Mouse (Mus musculus) midbrain, postnatal 0 days (tissue): ENCODE data around the gene Tjp3. TPM values are rescaled to one million over a fixed set of nuclear protein-coding genes. Genes with fewer than 3 reads are reported as not detected.

Source experiments
- ATAC-seq: fragments of 200-750 bp; cut with Nextera tagmentation; 2 replicates; pipeline ENCODE4 v1.8.0; 2017; ENCODE audit warnings: moderate number of reproducible peaks, mild to moderate bottlenecking, moderate TSS enrichment, moderate library complexity; ENCODE audit not compliant: low FRiP score
- DNase-seq: peaks from one replicate; pipeline ENCODE4 v3.0.0-alpha.2; 2015; ENCODE audit warnings: low spot score
- H3K27ac ChIP-seq: fragments of 300-500 bp; sonication (generic); 2 replicates; pipeline ENCODE4 v1.5.1; 2014; ENCODE audit warnings: low read depth, mild to moderate bottlenecking, low read length, mixed read lengths
- H3K27me3 ChIP-seq: fragments of 300-500 bp; sonication (generic); 2 replicates; pipeline ENCODE4 v1.6.1; 2014; ENCODE audit warnings: low read length, control low read depth, mixed read lengths; ENCODE audit not compliant: insufficient read depth
- H3K36me3 ChIP-seq: fragments of 300-500 bp; sonication (generic); 2 replicates; pipeline ENCODE4 v1.6.1; 2014; ENCODE audit warnings: low read length, control low read depth, mixed read lengths; ENCODE audit not compliant: insufficient read depth
- H3K4me1 ChIP-seq: fragments of 300-500 bp; sonication (generic); 2 replicates; pipeline ENCODE4 v1.6.1; 2014; ENCODE audit warnings: mild to moderate bottlenecking, control low read depth, antibody characterized with exemption, low read length, mixed read lengths; ENCODE audit not compliant: insufficient read depth
- H3K4me2 ChIP-seq: fragments of 300-500 bp; sonication (generic); 2 replicates; pipeline ENCODE4 v1.6.1; 2014; ENCODE audit warnings: low read depth, mild to moderate bottlenecking, low read length, mixed read lengths; ENCODE audit not compliant: poor library complexity, severe bottlenecking
- H3K4me3 ChIP-seq: fragments of 300-500 bp; sonication (generic); 2 replicates; pipeline ENCODE4 v1.5.1; 2014; ENCODE audit warnings: low read depth, mild to moderate bottlenecking, low read length, moderate library complexity
- H3K9ac ChIP-seq: fragments of 300-500 bp; sonication (generic); replicated peaks from 2 replicates; pipeline ENCODE4 v1.6.1; 2014; ENCODE audit warnings: mild to moderate bottlenecking, low read length, moderate library complexity, mixed read lengths; ENCODE audit not compliant: poor library complexity, severe bottlenecking
- H3K9me3 ChIP-seq: fragments of 300-500 bp; sonication (generic); 2 replicates; pipeline ENCODE4 v1.6.1; 2016; ENCODE audit warnings: low read length, control low read depth
- CTCF ChIP-seq: IDR thresholded peaks from 2 replicates; pipeline ENCODE4 v1.5.1; 2016; ENCODE audit warnings: antibody characterized with exemption, mild to moderate bottlenecking
- WGBS: fragments of 180-500 bp; shearing (Covaris S2); extraction: QIAGEN DNeasy Blood & Tissue Kit; methylation state at CpG from one replicate; pipeline ENCODE4 v1.1.7; 2014; 5-methylcytosine and 5-hydroxymethylcytosine counted together
- polyA plus RNA-seq: library from polyadenylated mRNA; unstranded; fragments of >200 nt; fragmentation: Nextera tagmentation; extraction: Ambion mirVana; gene quantifications from 2 replicates; pipeline ENCODE4 v1.2.1, GENCODE M21; 2015
- total RNA-seq: library from RNA; depleted of rRNA; stranded (reverse); fragments of >200 nt; gene quantifications from 2 replicates; pipeline ENCODE4 v1.2.3, GENCODE M21; 2014

The Tjp3 gene
- total and polyA plus RNA-seq, 2 experiments from 2014 or later, result 6.3 to 9.2 TPM

DNA sequence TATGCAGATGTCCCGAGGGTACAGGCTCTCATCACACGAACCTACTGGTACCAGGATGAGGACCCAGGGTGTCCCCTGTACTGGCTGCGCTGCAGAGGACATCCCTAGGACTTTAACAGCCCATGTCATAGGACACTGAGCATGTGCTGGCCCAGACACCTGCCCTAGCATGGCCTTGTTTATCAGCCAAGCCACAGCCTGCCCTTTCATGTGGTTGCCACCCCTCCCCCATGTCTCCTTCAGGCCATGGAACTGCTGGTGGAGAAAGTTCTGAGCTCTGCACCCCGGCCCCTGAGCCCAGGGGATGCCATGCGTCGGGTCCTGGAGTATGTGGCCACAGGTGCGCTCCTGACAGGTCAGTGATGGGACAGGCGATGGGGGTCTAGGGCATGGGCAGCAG lies 41.9 kb downstream of the Tjp3 start:
- DNase-seq (no peak), ATAC-seq (no peak)
- Histone ChIP-seq H3K27me3 (no peaks in the 10 kb centered on the region), H3K4me2 (no peak overlapping the region), H3K36me3 (peaks cover 18% of the 10 kb centered on the region), H3K27ac (no peak overlapping the region), H3K9ac (no peak overlapping the region), H3K4me3 (no peak overlapping the region), H3K4me1 (peaks cover 4% of the 10 kb centered on the region; the same call in 1 of the 2 replicates), H3K9me3 (no peaks in the 10 kb centered on the region)
- no peak for TF ChIP-seq CTCF
- WGBS, result 85% methylated on average over 8 of the region's 8 CpGs

DNA sequence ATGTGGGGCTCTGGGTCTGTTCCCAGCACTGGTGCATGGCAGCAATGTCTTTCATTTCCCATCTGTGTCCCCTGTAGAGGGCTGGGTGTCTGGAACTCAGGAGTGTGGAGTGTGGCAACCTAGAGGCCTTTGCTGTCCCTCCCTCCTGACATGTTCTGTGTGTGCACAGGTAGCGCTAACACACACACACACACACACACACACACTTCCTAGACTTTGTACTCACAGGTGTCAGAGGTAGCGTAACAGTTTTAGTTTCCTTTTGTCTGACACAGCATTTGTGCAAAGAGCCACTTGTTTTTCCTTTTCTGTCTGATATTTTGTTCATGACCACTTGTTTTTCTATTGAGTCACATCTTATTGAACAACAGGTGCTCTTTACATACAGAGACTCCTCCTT lies 43.6 kb downstream of the Tjp3 start:
- H3K27me3 ChIP-seq, result no peaks in the 10 kb centered on the region
- H3K9ac ChIP-seq, result no peak overlapping the region
- H3K27ac ChIP-seq, result no peak overlapping the region
- WGBS, result 93% methylated on average over 2 of the region's 2 CpGs
- peaks cover 4% of the 10 kb centered on the region; the same call in 1 of the 2 replicates for H3K4me1 ChIP-seq
- TF ChIP-seq CTCF, result no peak
- H3K9me3 ChIP-seq, result no peaks in the 10 kb centered on the region
- H3K4me2 ChIP-seq, result no peak overlapping the region
- ATAC-seq, result no peak
- H3K4me3 ChIP-seq, result no peak overlapping the region
- DNase-seq, result no peak
- peaks cover 19% of the 10 kb centered on the region for H3K36me3 ChIP-seq

DNA sequence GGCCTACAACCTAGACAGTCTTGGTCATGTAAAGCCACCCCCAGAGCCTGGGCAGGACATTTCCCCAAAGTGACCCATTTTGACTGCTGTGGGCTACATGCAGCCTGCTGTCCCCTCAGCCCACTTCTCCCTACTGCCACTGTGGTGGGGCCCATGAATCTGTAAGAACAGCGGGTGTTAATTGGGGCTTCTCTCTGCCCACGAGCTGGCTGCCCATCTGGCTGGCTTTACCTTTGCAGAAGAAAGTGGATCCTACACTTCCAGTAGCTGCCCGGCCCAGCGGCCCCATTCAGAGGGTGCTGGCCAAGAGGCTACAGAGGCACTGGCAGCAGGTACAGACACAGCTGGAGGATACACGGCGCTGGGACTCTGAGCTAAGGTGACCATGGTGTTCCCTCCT lies 46.2 kb downstream of the Tjp3 start:
- Histone ChIP-seq H3K27ac (no peak overlapping the region), H3K27me3 (no peaks in the 10 kb centered on the region), H3K9me3 (no peaks in the 10 kb centered on the region), H3K4me2 (no peak overlapping the region), H3K36me3 (peaks cover 16% of the 10 kb centered on the region), H3K9ac (no peak overlapping the region), H3K4me3 (no peak overlapping the region), H3K4me1 (no peaks in the 10 kb centered on the region)
- ATAC-seq (no peak), DNase-seq (no peak)
- WGBS, result 93% methylated on average over 6 of the region's 6 CpGs
- no peak for TF ChIP-seq CTCF

DNA sequence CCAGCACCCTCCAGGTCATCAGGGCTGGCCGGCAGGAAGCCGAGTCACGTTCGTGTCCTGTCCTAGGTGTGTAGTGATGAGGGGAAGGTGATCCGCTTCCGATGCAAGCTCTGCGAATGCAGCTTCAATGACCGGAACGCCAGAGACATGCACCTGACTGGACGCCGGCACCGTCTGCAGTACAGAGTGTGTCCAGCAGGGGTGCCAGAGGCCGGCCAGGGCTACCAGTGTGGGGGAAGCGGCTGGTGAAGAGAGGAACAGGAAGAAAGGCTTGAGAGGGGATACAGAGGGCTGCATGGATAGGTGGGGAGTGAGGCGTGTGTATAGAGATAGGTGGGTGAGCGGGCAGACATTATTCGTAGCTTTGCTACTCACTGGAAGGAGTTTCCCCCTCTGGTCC lies 46.8 kb downstream of the Tjp3 start:
- Histone ChIP-seq H3K27ac (peak overlapping the region; percentile 6; the same call in 1 of the 2 replicates), H3K27me3 (no peaks in the 10 kb centered on the region), H3K9me3 (no peaks in the 10 kb centered on the region), H3K4me2 (0 out of 2 replicates have a peak overlapping the region, but pooled peaks have one; percentile 9), H3K9ac (peak overlapping the region; percentile 44; the same call in 1 of the 2 replicates), H3K4me1 (no peaks in the 10 kb centered on the region), H3K4me3 (no peak overlapping the region), H3K36me3 (peaks cover 14% of the 10 kb centered on the region)
- peak; percentile 59 for ATAC-seq
- DNase-seq, result peak; percentile 69
- peak; percentile 97 for TF ChIP-seq CTCF
- WGBS, result 5% methylated on average over 17 of the region's 17 CpGs

DNA sequence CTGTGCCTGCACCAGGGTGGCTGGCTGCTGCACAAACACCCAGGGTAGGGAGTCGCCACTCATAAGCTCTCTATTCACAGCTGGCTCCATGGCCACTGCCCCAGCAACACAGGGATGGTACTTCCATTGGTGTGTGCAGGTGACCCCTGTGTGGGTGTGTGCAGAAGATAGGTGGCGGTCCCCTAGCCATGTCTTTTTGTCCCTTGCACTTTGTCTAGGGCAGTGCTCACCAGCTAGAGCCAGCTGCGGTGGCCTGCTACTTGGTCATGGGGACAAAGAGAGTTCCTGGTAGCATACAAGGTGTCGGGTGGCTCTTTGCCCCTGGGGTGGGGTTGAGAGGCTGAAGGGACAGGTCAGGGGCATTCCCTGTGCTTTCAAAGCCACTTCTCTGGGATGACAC lies 47.2 kb downstream of the Tjp3 start:
- Histone ChIP-seq H3K4me1 (no peaks in the 10 kb centered on the region), H3K27me3 (no peaks in the 10 kb centered on the region), H3K4me3 (no peak overlapping the region), H3K4me2 (no peak overlapping the region), H3K9me3 (no peaks in the 10 kb centered on the region), H3K36me3 (peaks cover 14% of the 10 kb centered on the region), H3K27ac (peak overlapping the region; percentile 6; the same call in 1 of the 2 replicates), H3K9ac (peak overlapping the region; percentile 44; the same call in 1 of the 2 replicates)
- no peak for TF ChIP-seq CTCF
- 77% methylated on average over 4 of the region's 4 CpGs for WGBS
- no peak for DNase-seq
- ATAC-seq, result no peak

DNA sequence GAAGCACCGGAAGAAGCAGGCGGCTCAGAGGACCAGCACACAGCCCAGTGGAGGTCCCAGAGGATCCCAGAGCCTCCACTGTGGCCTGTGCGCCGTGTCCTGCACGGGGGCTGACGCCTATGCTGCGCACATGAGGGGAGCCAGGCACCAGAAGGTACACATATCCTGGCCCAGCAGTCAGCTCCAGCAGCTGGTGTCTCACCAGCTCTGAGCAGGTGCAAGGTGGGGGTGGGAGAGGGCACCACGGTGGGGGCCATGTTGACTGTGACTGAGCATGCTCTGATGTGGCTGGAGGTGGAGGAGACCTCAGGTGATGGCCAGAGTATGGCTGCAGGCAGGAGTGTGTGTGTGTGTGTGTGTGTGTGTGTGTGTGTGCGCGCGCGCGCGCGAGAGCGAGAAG lies 49.4 kb downstream of the Tjp3 start:
- Histone ChIP-seq H3K9ac (no peak overlapping the region), H3K9me3 (no peaks in the 10 kb centered on the region), H3K36me3 (peaks cover 9% of the 10 kb centered on the region; the same call in 1 of the 2 replicates), H3K4me2 (no peak overlapping the region), H3K4me1 (no peaks in the 10 kb centered on the region), H3K27ac (no peak overlapping the region), H3K4me3 (no peak overlapping the region), H3K27me3 (no peaks in the 10 kb centered on the region)
- DNase-seq (no peak), ATAC-seq (no peak)
- no peak for TF ChIP-seq CTCF
- 93% methylated on average over 16 of the region's 16 CpGs for WGBS
